Mouse (Mus musculus) megakaryocyte-erythroid progenitor cell, adult 5-6 weeks (primary cell): ENCODE results near the gene Rap1gap2. TPM values are rescaled to one million over a fixed set of nuclear protein-coding genes. Genes with fewer than 3 reads are reported as not detected.

Experiments used
- ATAC-seq: replicated peaks from 2 replicates; pipeline ENCODE4 v1.8.0; 2016; ENCODE audit warnings: mild to moderate bottlenecking, inconsistent platforms; ENCODE audit not compliant: severe bottlenecking, poor library complexity, low FRiP score, low TSS enrichment
- total RNA-seq, 2 experiments: library from RNA; stranded (forward) in 1 of 2; stranded (reverse) in 1 of 2; fragments of 200-1000, 215-1000 nt in 1 of 2; fragments of >200 nt in 1 of 2; fragmentation: Nextera tagmentation in 1 of 2; gene quantifications; 2 replicates each; pipeline ENCODE4 v1.2.3; 2014 to 2017

Gene Rap1gap2
- total RNA-seq, 2 experiments from 2014 or later: 1.6 to 2.3 TPM

DNA sequence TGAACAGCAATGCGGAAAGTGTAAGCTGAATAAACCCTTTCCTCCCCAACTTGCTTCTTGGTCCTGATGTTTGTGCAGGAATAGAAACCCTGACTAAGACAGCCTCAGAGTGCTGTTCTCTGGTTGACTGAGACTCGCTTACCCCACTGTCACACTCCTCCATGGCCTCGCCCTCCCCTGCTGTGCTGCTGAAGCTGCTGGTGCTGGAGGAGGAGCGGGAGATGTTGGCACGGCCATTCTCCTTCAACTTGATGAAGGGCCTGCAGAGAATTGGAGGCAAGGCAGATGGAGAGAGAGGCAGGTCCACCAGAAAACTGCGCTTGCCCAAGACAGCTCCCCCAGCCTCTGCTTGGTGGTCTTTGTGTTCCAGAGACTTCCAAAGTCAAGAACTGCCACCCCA lies 217.8 kb downstream of the Rap1gap2 start:
- ATAC-seq: no peak

DNA sequence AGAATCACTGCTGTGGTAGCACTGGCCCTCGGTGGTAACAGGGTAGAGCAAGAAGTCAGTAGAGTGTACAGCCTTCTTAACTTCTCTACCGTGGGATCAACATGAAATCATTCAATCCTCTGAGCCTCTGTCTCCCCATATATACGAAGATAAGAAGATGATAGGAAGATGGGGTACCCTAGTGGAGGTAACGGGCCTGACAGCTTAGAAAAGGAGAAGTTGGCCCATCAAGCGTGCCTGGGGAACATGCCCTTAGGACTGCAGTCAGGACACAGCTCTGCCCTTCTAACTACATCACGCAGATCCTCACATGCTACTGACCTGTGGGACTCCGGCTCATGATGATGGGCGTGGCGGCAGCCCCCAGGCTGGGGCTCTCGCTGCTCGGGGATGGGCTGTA lies 218.8 kb downstream of the Rap1gap2 start:
- no peak for ATAC-seq

DNA sequence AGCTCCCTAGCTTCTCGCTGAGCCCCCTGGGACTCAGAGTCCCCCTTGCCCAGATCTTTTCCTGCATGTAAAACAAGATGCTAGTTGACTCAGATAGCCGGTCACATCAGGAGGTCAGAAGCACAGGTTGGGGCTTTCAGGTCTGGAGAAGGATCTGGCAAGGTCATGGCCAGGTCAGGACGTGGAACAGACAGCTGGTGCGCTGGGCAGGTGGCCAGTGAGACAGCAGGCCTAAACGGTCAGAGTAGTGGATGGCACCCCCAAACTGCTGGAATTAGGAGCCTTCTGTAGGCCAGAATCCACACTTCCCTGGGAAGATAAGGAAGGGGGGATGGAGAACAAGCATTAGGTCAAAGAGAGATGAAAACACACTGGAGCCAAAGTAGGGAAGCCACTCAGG lies 223.5 kb downstream of the Rap1gap2 start:
- ATAC-seq: no peak

DNA sequence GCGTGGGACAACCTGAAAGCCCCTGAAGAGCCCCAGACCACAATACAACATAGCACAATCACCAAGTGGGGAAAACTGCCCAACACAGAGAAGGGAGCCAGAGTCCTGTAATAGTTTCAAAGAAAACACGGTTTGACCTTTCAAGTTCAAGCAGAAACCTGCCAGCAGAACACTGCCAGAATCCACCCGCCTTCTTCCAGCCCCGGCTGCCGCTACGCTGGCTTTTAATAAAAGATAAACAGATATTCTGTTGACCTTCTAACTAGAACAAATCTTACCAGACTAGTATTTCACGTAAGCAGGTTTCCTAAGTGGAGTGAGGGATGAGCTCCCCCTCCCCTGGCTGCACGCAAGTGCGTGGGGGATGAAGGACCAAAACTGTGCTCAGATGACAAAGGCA lies 225.0 kb downstream of the Rap1gap2 start:
- no peak for ATAC-seq

DNA sequence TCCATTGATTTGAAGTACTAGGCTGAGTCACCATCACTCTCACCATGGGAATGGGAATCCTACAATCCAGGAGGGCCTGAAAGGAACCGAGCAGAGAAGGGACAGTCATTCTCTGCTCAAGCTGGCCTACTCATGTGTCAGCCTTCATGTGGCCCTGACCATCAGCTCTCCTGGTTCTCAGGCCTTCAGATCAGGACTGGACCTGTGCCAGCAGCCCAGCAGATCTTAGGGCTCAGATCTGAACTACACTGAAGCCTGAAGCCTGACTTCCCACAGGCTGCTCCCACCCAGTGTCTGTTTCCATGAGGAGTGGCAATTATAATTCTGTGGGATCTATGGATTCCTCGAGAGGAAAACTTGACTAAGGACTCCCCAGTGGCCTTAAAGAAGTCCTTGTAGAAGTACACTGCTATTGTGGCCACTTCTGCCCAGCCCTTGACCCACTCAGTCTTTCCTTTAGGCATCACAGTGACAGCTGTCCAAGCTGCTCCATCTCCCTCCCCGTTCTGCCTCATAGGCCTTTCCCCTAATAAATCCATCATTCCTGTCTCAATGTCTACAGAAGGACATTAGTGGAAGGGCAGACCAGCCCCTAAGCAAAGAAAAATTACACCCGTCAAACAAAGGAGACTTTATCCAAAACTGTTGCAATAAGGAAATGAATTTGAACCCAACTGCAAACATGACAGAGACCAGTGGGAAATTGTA lies 231.4 kb downstream of the Rap1gap2 start:
- no peak for ATAC-seq

DNA sequence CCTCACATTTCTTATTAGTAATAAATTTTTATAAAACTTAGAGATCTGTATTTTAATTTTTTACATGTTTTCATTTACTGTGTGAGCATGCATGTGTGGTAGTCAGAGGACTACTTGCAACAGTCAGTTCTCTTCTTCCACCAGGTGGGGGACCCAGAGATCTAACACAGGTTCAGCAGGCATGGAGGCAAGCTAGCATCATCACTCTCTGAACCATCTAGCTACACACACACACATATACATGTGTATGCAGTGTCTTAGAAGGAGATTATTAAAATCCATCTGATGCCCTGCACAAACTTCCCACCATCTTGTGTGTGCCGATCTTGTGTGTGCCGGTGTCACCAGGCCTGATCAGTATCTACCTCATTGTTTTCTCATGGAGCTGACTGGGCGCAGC lies 233.9 kb downstream of the Rap1gap2 start:
- ATAC-seq: peak; percentile 82

DNA sequence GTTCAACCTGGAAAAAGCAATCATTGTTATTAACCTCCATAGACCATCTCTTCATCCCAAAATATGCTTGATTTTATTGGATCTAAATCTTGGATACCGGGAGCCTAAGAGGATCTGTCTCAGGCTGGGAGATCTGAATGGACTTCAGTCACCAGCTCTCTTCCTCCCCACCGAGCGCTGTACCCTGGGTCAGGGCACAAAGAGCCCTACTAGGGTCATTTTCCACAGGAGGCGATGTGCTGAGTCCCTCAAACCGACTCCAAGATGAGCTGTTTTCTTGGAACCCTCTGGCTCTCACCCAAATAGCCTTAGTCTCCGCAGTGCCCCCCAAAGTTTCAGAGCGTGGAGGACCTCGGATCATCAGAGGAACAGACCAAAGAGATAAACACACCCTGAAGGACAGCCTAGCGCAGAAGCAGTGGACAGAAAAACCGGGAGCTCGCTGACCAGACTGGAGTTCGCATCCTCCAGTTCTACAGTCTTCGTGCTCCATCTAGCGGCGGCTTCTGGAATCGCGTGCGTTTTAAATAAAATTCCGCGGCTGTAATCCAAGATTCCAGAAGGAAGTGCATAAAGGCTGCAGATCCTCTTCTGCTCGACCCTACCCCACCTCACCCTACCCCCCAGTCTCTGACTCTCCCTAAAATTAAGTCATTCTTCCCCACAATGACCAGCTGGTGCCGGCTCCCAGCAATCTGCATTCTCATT lies 239.2 kb downstream of the Rap1gap2 start:
- ATAC-seq: peak; percentile 50; the same call in 1 of the 2 replicates

DNA sequence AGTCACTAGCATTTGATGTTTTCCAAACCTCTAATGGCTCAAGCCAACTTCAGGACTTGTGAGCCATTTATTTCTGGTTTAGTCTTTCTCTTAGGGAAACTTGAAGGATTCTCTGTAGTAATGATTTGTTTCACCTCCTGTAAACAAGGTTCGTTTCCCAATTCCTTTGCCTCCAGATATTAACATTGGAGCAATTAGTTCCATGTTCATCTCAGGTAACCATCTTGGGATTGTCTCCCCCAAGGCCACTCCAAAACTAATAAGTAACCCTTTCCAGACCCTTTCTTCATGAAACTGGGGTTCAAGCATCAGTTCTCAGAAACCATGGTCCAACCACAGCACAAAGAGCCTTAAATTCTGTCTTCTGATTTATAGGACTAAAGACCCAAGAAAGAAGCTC lies 248.9 kb downstream of the Rap1gap2 start, which contains the start of gene Olfr412:
Gene Olfr412 (plus strand): TSS at position 301 of the 400 bp plus-strand sequence.
- no peak for ATAC-seq

DNA sequence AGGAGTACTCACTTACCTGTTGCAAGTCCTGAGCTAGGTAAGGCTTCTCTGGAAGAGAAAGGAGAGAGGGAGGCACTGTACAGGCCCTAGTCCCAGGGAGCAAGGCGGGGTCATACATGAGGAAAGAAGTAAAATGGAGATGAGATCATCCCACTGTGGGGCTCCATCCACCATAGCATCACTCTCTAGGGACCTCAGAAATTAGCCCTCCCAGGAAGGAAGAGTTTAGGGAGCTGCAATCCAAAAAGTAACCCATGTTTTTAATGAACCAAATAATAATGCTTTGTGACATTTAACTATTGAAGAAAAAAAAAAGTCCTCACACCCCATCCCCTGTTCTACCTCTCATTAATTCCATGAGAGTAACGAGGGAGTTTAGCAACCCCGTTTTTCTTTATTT lies 258.2 kb downstream of the Rap1gap2 start, which contains the start of gene Olfr411:
Gene Olfr411 (minus strand): TSS at position 101 of the 400 bp plus-strand sequence.
- no peak for ATAC-seq

DNA sequence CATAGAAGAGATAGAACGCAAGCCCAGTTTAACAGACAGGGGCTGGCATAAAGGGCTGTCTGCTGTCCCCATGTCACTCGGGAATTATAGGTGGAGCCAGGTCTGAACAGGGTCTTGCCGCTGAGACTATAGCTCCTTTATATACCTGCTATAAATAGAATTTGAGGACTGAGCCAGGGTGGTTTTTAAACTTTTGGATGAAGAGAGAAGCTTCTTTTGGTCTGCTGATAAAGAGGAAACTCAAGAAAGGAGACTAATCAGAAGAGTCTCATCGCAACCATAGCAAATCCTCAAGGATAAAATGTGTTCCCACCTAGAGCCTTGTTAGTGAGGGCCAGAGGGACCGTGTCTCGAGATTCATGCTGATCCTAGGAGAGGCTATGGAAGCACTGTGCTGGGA lies 272.8 kb downstream of the Rap1gap2 start, which contains the start of gene Olfr410:
Gene Olfr410 (minus strand): TSS at position 101 of the 400 bp plus-strand sequence.
- no peak for ATAC-seq

Other genes with a start within 250 kb of the Rap1gap2 start
- gene Olfr412, start 248.8 kb downstream of the Rap1gap2 start, total RNA-seq (2014; fragmentation: Nextera tagmentation): not detected in 2 replicates
- not detected in 2 replicates for gene Olfr412, start 248.8 kb downstream of the Rap1gap2 start, total RNA-seq (2017)
- 0.66 TPM in 1 of 2 replicates, not detected in the other for gene Ccdc92b, start 8.7 kb upstream of the Rap1gap2 start, total RNA-seq (2014; fragmentation: Nextera tagmentation)
- gene Ccdc92b, start 8.7 kb upstream of the Rap1gap2 start, total RNA-seq (2017): 0.57 TPM in 1 of 2 replicates, not detected in the other
- 90.8 and 92.3 TPM in 2 replicates for gene Cluh, start 38.6 kb upstream of the Rap1gap2 start, total RNA-seq (2014; fragmentation: Nextera tagmentation)
- 42.9 and 64.3 TPM in 2 replicates for gene Cluh, start 38.6 kb upstream of the Rap1gap2 start, total RNA-seq (2017)
- gene Pafah1b1, start 113.8 kb upstream of the Rap1gap2 start, total RNA-seq (2014; fragmentation: Nextera tagmentation): 41.2 and 43.9 TPM in 2 replicates
- gene Pafah1b1, start 113.8 kb upstream of the Rap1gap2 start, total RNA-seq (2017): 46.5 and 58.5 TPM in 2 replicates
- 18.0 and 36.3 TPM in 2 replicates for gene Mettl16, start 159.9 kb upstream of the Rap1gap2 start, total RNA-seq (2014; fragmentation: Nextera tagmentation)
- 43.1 and 44.7 TPM in 2 replicates for gene Mettl16, start 159.9 kb upstream of the Rap1gap2 start, total RNA-seq (2017)
- 9.1 and 17.1 TPM in 2 replicates for gene Mnt, start 220.0 kb upstream of the Rap1gap2 start, total RNA-seq (2014; fragmentation: Nextera tagmentation)
- gene Mnt, start 220.0 kb upstream of the Rap1gap2 start, total RNA-seq (2017): 2.6 and 3.6 TPM in 2 replicates